Mouse (Mus musculus) C2C12 (cell line): ENCODE measurements around the gene Nfat5. TPM values are rescaled to one million over a fixed set of nuclear protein-coding genes. Genes with fewer than 3 reads are reported as not detected.

Experiments
- H3K27me3 ChIP-seq: one replicate; pipeline ENCODE4 v1.6.1; 2011; ENCODE audit not compliant: control insufficient read depth, insufficient read depth, insufficient read length
- H3K36me3 ChIP-seq: one replicate; pipeline ENCODE4 v1.6.1; 2011; ENCODE audit not compliant: control insufficient read depth, insufficient read depth
- H3K4me3 ChIP-seq: one replicate; pipeline ENCODE4 v1.5.1; 2011; ENCODE audit warnings: mild to moderate bottlenecking, control low read depth; ENCODE audit not compliant: poor library complexity, insufficient read depth, severe bottlenecking
- H3K79me2 ChIP-seq: one replicate; pipeline ENCODE4 v1.6.1; 2011; ENCODE audit not compliant: control insufficient read depth, insufficient read depth
- H3K79me3 ChIP-seq: one replicate; pipeline ENCODE4 v1.6.1; 2011; ENCODE audit warnings: low read depth, control low read depth
- H3ac ChIP-seq: one replicate; pipeline ENCODE3; 2011; ENCODE audit warnings: low read depth; ENCODE audit not compliant: control insufficient read depth, insufficient read length
- CEBPB ChIP-seq: IDR thresholded peaks from one replicate; pipeline ENCODE4 v1.6.1; 2011; ENCODE audit warnings: low read depth, mild to moderate bottlenecking, control low read depth, moderate library complexity
- CTCF ChIP-seq: IDR thresholded peaks from one replicate; pipeline ENCODE4 v1.5.1; 2011; ENCODE audit not compliant: control insufficient read depth, insufficient read depth, insufficient read length
- FOSL1 ChIP-seq: IDR thresholded peaks from one replicate; pipeline ENCODE4 v1.8.0; 2011; ENCODE audit warnings: mild to moderate bottlenecking, low read length; ENCODE audit not compliant: poor library complexity, insufficient read depth, severe bottlenecking
- MAX ChIP-seq: IDR thresholded peaks from one replicate; pipeline ENCODE4 v1.6.1; 2011; ENCODE audit warnings: mild to moderate bottlenecking, control low read depth
- MYOD1 ChIP-seq: IDR thresholded peaks from one replicate; pipeline ENCODE4 v1.6.1; 2011; ENCODE audit warnings: low read depth; ENCODE audit not compliant: control insufficient read depth, insufficient read length
- MYOG ChIP-seq: IDR thresholded peaks from one replicate; pipeline ENCODE4 v1.6.1; 2011; ENCODE audit not compliant: control insufficient read depth, insufficient read length; ENCODE audit errors: extremely low read depth
- USF1 ChIP-seq: IDR thresholded peaks from one replicate; pipeline ENCODE4 v1.6.1; 2011; ENCODE audit warnings: low read depth, mild to moderate bottlenecking, control low read depth, moderate library complexity
- polyA plus RNA-seq: library from polyadenylated mRNA; unstranded; fragments of >200 nt; fragmentation: generic; extraction: Trizol; gene quantifications from one replicate; pipeline ENCODE4 v1.2.1, GENCODE M21; 2012; ENCODE audit warnings: missing spikeins

Gene Nfat5
- polyA plus RNA-seq, 1 experiment, result 13.6 TPM

DNA sequence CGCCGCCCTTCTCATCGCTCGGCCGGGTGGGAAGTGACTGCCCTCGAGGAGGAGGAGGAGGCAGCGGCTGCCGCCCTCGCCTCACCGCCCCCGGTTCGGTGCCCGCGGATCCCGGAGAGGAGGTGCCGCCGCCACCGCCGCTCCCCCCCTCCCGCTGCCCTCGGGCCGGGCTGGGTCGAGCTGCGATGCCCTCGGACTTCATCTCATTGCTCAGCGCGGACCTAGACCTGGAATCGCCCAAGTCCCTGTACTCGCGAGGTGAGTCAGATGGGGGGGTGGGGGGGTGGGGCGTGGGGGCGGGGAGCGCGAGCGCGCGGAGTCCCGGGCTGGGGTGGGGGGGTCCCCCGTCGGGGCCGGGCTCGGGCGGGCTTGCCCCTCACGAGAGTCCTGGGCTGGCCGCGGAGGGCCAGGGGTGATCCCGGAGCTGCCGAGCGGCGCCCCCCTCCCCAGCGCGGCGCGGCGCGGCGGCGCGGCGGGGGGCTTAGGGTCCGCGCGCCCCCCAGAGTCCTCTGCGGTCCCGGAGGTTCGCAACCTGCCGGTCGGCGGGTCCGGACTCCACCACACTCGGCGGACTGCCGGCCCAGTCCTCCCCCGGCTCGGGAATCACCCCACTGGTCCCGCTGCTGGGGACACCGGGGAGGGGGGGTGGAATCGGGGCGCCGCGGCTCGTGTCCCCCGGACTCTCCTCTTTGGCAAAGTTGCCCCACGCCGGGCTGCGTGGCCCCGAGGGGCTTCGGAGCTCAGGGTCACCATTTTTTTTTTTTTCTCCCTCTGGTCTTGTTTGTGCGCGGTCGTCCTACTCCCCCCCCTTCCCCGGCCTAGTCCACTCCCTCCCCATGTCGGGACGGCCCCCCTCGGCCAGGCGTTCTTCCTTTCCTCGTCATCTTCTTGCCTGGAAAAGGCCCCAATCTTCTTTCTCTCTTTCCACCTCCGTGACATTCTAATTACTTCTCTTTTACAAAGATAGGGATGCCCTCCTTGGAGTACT is 665 bp downstream of the Nfat5 start:
- Histone ChIP-seq H3K36me3 (peaks cover 24% of the 10 kb centered on the region), H3K4me3 (peak overlapping the region; percentile 71), H3ac (peak overlapping the region; percentile 95), H3K27me3 (no peaks in the 10 kb centered on the region), H3K79me3 (peaks cover 53% of the 10 kb centered on the region), H3K79me2 (peaks cover 68% of the 10 kb centered on the region)
- TF ChIP-seq FOSL1 (no peak), MYOD1 (no peak), MYOG (no peak), MAX (no peak), USF1 (no peak), CTCF (no peak), CEBPB (no peak)

DNA sequence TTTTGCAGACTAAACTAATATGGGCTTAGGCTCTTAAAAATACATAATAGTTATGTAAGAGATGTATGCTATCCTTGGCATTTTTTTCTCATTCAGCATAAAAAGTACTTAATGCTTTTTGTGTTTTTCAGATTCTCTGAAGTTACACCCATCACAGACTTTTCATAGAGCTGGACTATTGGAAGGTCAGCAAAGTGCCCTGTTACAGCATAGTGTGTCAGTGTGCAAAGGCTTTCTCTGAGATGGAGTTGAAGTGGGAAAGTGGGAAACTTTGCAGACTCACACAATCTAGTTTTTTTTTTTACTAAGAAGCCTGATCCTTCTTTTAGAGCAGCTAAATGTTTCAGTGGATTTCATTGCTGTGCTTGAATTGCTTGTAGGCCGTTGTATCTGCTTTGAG is 2.2 kb downstream of the Nfat5 start:
- TF ChIP-seq CTCF (no peak), CEBPB (no peak), MAX (no peak), MYOD1 (no peak), MYOG (no peak), FOSL1 (no peak), USF1 (no peak)
- Histone ChIP-seq H3K36me3 (peaks cover 37% of the 10 kb centered on the region), H3K79me2 (peaks cover 83% of the 10 kb centered on the region), H3K27me3 (no peaks in the 10 kb centered on the region), H3K79me3 (peaks cover 68% of the 10 kb centered on the region), H3K4me3 (no peak overlapping the region), H3ac (no peak overlapping the region)

GRCm38 (mm10) chr8:107311876-107312275 is 18.6 kb downstream of the Nfat5 start:
- no peaks in the 10 kb centered on the region for H3K27me3 ChIP-seq
- H3K79me3 ChIP-seq, result peaks cover 94% of the 10 kb centered on the region
- no peak overlapping the region for H3K4me3 ChIP-seq
- H3K79me2 ChIP-seq, result peaks cover 100% of the 10 kb centered on the region
- no peak overlapping the region for H3ac ChIP-seq
- H3K36me3 ChIP-seq, result peaks cover 11% of the 10 kb centered on the region
- TF ChIP-seq MYOD1 (no peak), FOSL1 (no peak), USF1 (no peak), MYOG (no peak), CTCF (no peak), CEBPB (no peak), MAX (no peak)

GRCm38 (mm10) chr8:107324142-107324541 is 30.9 kb downstream of the Nfat5 start:
- Histone ChIP-seq H3K27me3 (no peaks in the 10 kb centered on the region), H3K4me3 (no peak overlapping the region), H3K36me3 (peaks cover 14% of the 10 kb centered on the region), H3ac (no peak overlapping the region), H3K79me2 (peaks cover 92% of the 10 kb centered on the region), H3K79me3 (peaks cover 57% of the 10 kb centered on the region)
- TF ChIP-seq USF1 (peak; percentile 38), CTCF (peak; percentile 79), MAX (no peak), MYOG (no peak)

DNA sequence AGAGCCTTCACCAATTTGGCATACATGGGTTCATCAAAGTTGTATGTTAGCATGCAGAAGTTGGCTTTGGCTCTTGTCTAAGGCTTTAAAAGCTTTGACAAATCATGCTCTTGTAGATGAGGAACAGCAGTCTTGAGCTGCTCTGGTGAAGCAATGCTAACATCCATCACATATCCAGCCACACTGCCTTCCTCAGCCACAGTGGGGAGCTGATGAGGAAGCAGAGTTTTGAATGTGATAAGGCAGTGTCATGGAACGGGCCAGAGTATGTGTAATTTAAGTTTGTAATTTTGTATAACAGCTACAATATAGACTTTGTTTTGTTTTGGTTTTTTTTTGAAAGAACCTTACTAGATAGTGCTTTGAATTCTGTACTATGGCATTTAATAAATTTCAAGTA is 36.3 kb downstream of the Nfat5 start:
- H3K79me2 ChIP-seq, result peaks cover 92% of the 10 kb centered on the region
- no peak overlapping the region for H3K4me3 ChIP-seq
- no peaks in the 10 kb centered on the region for H3K27me3 ChIP-seq
- peaks cover 33% of the 10 kb centered on the region for H3K79me3 ChIP-seq
- TF ChIP-seq CEBPB, result no peak
- TF ChIP-seq MAX, result no peak
- TF ChIP-seq MYOG, result no peak
- TF ChIP-seq MYOD1, result no peak
- no peak for TF ChIP-seq FOSL1
- no peak for TF ChIP-seq CTCF
- TF ChIP-seq USF1, result no peak
- peaks cover 14% of the 10 kb centered on the region for H3K36me3 ChIP-seq
- no peak overlapping the region for H3ac ChIP-seq

GRCm38 (mm10) chr8:107336480-107336879 is 43.2 kb downstream of the Nfat5 start:
- Histone ChIP-seq H3K79me3 (peaks cover 28% of the 10 kb centered on the region), H3K27me3 (no peaks in the 10 kb centered on the region), H3ac (no peak overlapping the region), H3K36me3 (peaks cover 33% of the 10 kb centered on the region), H3K79me2 (peaks cover 62% of the 10 kb centered on the region), H3K4me3 (no peak overlapping the region)
- TF ChIP-seq USF1, result no peak
- no peak for TF ChIP-seq MYOD1
- no peak for TF ChIP-seq CTCF
- TF ChIP-seq CEBPB, result no peak
- TF ChIP-seq MYOG, result no peak
- no peak for TF ChIP-seq FOSL1
- no peak for TF ChIP-seq MAX
